Mouse (Mus musculus): ENCODE data around the gene Cacnb4. TPM values are rescaled to one million over a fixed set of nuclear protein-coding genes. Genes with fewer than 3 reads are reported as not detected.

Cacnb4 gene
- polyA plus RNA-seq, 1 experiment from 2014 or later: 18.0 TPM

Other genes starting within 250 kb of the Cacnb4 start
- 38.6 and 50.0 TPM in 2 replicates for gene Stam2, start 65.5 kb upstream of the Cacnb4 start, polyA plus RNA-seq (2014; fragmentation: Nextera tagmentation; extraction: Ambion mirVana)
- 17.2 and 18.1 TPM in 2 replicates for gene Fmnl2, start 181.0 kb upstream of the Cacnb4 start, polyA plus RNA-seq (2014; fragmentation: Nextera tagmentation; extraction: Ambion mirVana)